Mouse (Mus musculus) testis, adult 2 months (tissue): ENCODE results near the gene Opa3.

Experiments
- CTCF ChIP-seq: fragments of 200-500 bp; IDR thresholded peaks from 2 replicates; pipeline ENCODE4 v1.5.1; 2012; ENCODE audit warnings: low read depth, mild to moderate bottlenecking, inconsistent platforms, low read length, moderate library complexity; ENCODE audit not compliant: control insufficient read depth, insufficient read depth, insufficient replicate concordance
- POLR2A ChIP-seq: fragments of 200-500 bp; IDR thresholded peaks from 2 replicates; pipeline ENCODE4 v1.6.1; 2012; ENCODE audit warnings: low read depth, mild to moderate bottlenecking, inconsistent platforms, low read length, moderate library complexity; ENCODE audit not compliant: control insufficient read depth

- TF ChIP-seq CTCF, result no peak
- TF ChIP-seq POLR2A, result no peak
Measured at GRCm38 (mm10) chr7:19304501-19305412, 76.6 kb downstream of the Opa3 start.
